Mouse (Mus musculus) gastrocnemius, postnatal 36 days (tissue): ENCODE data around the gene Best1. TPM values are rescaled to one million over a fixed set of nuclear protein-coding genes. Genes with fewer than 3 reads are reported as not detected.

Experiments used
- DNase-seq, 2 experiments: peaks; one replicate each; pipeline ENCODE4 v3.0.0; 2022
- intact Hi-C: fragments of 180-260 bp; cut with DNase I; formaldehyde crosslinking; loops from one replicate; pipeline ENCODE4 v1.15.1; 2025
- total RNA-seq, 2 experiments: library from RNA; stranded (reverse); gene quantifications; 2 replicates each; pipeline ENCODE4 v1.2.3; 2021

Gene Best1
- total RNA-seq, 2 experiments from 2014 or later: 0.15 TPM; not detected in 1

GRCm38 (mm10) chr19:10025169-10025875 lies 23.9 kb upstream of the Best1 start:
- DNase-seq: peak in 1 of 2 experiments; percentile 49
- intact Hi-C loops: no loop called here

- DNase-seq: no peak
- intact Hi-C loops: no loop called here
Observed at GRCm38 (mm10) chr19:10023304-10023758, 21.9 kb upstream of the Best1 start.

- peak in 1 of 2 experiments; percentile 41 for DNase-seq
- intact Hi-C loops: no loop called here
Observed at GRCm38 (mm10) chr19:10022414-10023303, 21.2 kb upstream of the Best1 start.

- DNase-seq: no peak
- intact Hi-C loops: no loop called here
Observed at GRCm38 (mm10) chr19:10021981-10022380, 20.5 kb upstream of the Best1 start.

GRCm38 (mm10) chr19:10019214-10019760 lies 17.9 kb upstream of the Best1 start:
- intact Hi-C loops: no loop called here
- no peak for DNase-seq

GRCm38 (mm10) chr19:10018527-10018818 lies 17.0 kb upstream of the Best1 start:
- DNase-seq: no peak
- intact Hi-C loops: no loop called here

- intact Hi-C loops: no loop called here
- DNase-seq: peak; percentile 91 to 95
Observed at GRCm38 (mm10) chr19:10017637-10018526, 16.4 kb upstream of the Best1 start.

GRCm38 (mm10) chr19:10016151-10016550 lies 14.7 kb upstream of the Best1 start:
- intact Hi-C loops: no loop called here

GRCm38 (mm10) chr19:10015442-10015841 lies 14.0 kb upstream of the Best1 start:
- no peak for DNase-seq
- intact Hi-C loops: no loop called here

More at GRCm38 (mm10) chr19:10016151-10016550, 14.7 kb upstream of the Best1 start:
- no peak for DNase-seq

- no peak for DNase-seq
- intact Hi-C loops: no loop called here
Observed at GRCm38 (mm10) chr19:10014824-10015223, 13.4 kb upstream of the Best1 start.

- intact Hi-C loops: no loop called here
- peak in 1 of 2 experiments; percentile 51 for DNase-seq
Observed at GRCm38 (mm10) chr19:10013913-10014312, 12.5 kb upstream of the Best1 start.

GRCm38 (mm10) chr19:10013348-10013747 lies 11.9 kb upstream of the Best1 start:
- peak; percentile 51 to 59 for DNase-seq
- intact Hi-C loops: no loop called here

GRCm38 (mm10) chr19:10012827-10013278 lies 11.4 kb upstream of the Best1 start:
- intact Hi-C loops: no loop called here
- DNase-seq: peak; percentile 71 to 72

- intact Hi-C loops: no loop called here
- DNase-seq: no peak
Observed at GRCm38 (mm10) chr19:10011408-10011807, 10.0 kb upstream of the Best1 start.

- DNase-seq: no peak
- intact Hi-C loops: no loop called here
Observed at GRCm38 (mm10) chr19:10003696-10004095, 2.3 kb upstream of the Best1 start.

- intact Hi-C loops: loop anchor here (1.0 to 2.0 kb wide), 2 partner anchors 34 to 198 kb away; no protein-coding TSS in a partner anchor
- DNase-seq: no peak
Observed at GRCm38 (mm10) chr19:10000330-10000729, 1.1 kb downstream of the Best1 start.

GRCm38 (mm10) chr19:9998736-9999486 lies 2.5 kb downstream of the Best1 start:
- no peak for DNase-seq
- intact Hi-C loops: no loop called here

- DNase-seq: no peak
- intact Hi-C loops: no loop called here
Observed at GRCm38 (mm10) chr19:9998063-9998416, 3.4 kb downstream of the Best1 start.

GRCm38 (mm10) chr19:9997204-9998062 lies 4.0 kb downstream of the Best1 start:
- intact Hi-C loops: no loop called here

More at GRCm38 (mm10) chr19:9997204-9998062, 4.0 kb downstream of the Best1 start:
- DNase-seq: no peak
